Mouse (Mus musculus) heart, adult 18-20 months (tissue): ENCODE measurements around the gene Ncaph. TPM values are rescaled to one million over a fixed set of nuclear protein-coding genes. Genes with fewer than 3 reads are reported as not detected.
A peak's percentile ranks its signal among the peaks of the same experiment; 100 is the strongest.
"Not testable (repeated sequence)": the region's sequence is repeated elsewhere in the genome, so short reads cannot be mapped to it uniquely, and the experiment has no call there.

Experiments used
- DNase-seq, 2 experiments: peaks; one replicate each; pipeline ENCODE4 v3.0.0; 2021 to 2022; ENCODE audit warnings: mixed read lengths in 1 of 2
- total RNA-seq, 2 experiments: library from RNA; stranded (reverse); gene quantifications; 2 replicates each; pipeline ENCODE4 v1.2.3; 2021

Gene Ncaph
- total RNA-seq, 2 experiments from 2014 or later: 0.79 to 1.3 TPM

DNA sequence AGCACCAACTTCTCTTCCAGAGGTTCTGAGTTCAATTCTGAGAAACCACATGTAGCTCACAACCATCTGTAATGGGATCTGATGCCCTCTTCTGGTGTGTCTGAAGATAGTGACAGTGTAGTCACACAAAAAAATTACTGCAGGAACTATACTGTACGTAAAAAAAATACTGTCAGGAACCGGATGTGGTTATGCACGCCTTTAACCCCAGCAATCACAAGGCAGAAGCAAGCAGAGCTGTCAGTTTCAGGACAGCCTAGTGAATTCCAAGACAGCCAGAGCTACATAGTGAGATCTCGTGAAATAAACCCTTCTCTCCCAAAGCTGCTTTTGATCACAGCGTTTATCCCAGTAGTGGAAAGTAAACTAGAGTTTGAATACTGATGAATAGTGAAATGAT is 47.5 kb downstream of the Ncaph start:
- DNase-seq: peak in 1 of 2 experiments; percentile 14

DNA sequence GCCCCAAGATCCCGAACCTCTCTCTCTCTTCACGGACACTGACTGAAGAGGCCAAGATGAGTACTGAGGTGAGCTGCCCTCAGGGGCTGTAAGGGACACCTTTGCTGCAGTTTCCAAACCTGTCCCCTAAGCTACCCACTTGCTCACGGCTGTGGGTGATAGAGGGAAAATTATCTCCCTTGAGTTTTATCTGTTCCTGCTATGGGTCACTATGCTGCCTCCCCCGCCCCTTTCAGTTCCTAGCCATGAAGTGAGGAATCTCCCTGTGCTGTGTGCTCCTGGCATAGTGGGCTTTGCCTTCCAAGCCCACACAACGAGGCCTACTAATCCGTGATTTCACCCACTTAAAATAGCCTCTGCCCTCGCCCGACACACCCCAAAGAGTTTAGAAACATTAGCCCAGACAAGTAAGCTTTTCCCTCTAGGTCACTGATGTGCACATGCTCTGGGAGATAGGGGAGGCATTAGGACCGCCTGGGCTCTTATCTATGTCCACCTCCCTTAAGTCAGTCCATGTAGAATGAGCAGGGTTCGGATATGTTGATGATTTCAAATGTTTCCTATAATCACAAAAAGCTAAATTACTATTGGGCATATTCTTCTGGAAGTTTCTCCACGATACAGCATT is 53.0 kb downstream of the Ncaph start:
- DNase-seq: no peak

DNA sequence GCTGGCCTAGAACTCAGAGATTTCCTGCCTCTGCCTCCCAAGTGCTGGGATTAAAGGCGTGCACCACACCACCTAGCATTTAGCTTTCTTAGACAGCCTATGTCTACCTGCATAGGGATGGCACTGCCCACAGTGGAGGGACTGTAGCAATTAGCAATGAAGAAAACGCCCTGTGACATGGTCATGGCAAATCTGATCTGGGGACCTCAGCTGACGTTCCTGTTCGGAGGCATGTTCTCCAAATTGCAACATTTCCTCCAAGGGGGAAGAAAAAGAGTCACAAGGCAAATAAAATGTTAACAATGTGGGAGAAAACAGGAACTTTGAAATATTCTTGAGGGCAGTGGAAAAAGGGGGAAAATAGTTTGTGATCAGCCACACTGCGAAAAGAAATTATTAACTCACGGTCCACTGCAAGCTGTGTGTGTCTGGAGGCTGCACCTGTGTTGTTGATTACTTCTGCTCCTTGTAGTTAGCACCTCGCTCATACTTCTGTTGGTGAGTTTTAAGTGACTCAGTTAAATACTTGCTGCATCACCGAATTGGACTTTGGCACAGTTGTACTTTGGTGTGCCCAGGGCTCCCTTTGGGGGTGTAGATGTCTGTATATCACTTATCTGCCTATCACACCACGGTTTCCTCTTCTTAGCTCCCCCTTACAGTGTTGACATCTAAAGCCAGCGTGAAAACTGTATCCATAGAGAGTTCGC is 53.7 kb downstream of the Ncaph start:
- peak; percentile 17 to 42 for DNase-seq

DNA sequence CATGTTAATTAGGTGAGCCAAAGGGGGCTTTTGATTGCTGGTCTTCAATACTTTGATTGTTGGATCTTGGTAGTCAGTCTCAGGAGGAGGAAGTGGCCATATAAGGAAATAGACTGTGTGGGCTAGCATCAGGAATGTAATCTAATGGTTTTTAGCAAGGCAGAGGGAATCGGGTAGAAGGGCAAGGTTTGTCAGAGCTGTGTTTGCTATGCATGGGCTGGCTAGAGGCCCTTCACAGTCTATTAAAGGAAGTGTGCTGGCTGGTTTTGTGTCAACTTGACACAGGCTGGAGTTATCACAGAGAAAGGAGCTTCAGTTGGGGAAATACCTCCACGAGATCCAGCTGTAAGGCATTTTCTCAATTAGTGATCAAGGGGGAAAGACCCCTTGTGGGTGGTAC is 54.7 kb downstream of the Ncaph start:
- DNase-seq: not testable (repeated sequence)

DNA sequence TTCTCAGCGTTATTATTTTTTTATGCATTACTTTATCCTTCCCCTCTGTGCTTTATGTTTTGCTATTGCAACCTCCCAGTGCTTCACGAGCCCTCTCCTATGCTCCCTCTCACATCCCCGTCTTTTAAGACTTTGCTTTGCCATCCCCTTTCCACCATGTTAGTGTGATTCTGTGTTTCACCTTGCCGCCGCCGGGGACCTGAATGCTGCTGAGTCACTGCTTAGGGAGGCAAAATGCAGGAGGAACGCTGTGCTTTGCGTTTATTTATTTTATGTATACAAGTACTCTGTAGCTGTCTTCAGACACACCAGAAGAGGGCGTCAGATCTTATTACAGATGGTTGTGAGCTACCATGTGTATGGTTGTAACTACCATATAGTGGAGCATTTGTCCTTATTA is 56.1 kb downstream of the Ncaph start:
- no peak for DNase-seq

DNA sequence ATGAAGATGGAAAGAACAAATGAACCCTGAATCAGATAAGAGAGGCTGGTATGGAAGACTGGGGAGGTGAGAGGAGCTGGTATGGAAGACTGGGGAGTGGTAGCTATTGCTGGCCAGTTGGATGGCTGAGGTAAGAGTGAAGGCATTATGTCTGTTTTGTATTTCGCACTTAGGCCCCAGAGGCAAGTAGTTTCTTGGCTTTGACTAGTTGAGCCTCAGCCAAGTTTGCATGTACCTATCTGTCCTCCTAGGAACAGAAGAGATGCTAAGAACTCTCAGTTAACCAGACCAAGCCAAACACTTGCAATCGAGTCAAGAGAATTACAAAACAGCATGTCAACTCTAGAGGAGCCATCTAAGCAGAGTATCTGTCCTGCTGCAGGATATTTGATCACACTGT is 59.6 kb downstream of the Ncaph start:
- DNase-seq: no peak

DNA sequence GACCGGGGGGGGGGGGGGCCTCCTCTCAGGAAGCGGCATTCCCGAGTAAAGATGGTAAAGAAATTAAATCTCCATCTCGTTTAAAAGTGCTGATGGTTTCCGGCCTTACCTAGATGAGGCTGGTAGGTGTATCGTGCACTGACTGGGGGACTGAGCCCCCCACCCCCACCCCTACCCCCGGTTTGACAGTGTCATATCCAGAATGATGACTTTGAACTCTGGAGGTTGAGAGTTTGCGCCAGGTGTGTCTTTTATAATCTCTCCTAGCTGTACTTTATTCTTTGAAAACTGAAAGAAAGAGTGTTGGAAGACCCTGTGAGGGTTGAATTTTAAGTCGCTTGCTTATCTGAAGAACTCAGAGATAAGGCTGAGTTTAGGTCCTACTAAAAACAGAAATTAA is 62.9 kb downstream of the Ncaph start:
- DNase-seq: no peak

DNA sequence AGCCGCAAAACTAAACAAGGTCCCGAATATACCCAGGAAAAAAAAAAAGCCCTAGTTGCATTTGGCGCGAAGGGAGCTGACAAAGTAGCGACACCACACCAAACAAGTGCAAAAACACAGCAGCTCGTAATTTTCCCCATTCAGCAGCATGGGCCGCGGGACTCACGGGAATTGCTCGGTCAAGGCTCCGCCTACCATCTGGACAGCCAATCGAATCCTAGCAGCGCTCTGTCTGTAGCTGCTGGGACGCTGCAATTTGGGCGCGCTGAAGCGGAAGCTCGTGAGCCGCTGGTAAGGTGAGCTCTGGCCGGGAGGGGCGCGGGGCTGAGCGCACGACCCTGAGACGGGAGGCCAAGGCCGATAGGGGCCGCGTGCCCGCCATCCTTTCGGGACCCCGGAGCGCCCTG is 63.3 kb downstream of the Ncaph start, which contains the start of gene Blvra:
Blvra (plus strand) TSS at position 231 of the 407 bp plus-strand sequence.
- peak; percentile 92 to 94 for DNase-seq

DNA sequence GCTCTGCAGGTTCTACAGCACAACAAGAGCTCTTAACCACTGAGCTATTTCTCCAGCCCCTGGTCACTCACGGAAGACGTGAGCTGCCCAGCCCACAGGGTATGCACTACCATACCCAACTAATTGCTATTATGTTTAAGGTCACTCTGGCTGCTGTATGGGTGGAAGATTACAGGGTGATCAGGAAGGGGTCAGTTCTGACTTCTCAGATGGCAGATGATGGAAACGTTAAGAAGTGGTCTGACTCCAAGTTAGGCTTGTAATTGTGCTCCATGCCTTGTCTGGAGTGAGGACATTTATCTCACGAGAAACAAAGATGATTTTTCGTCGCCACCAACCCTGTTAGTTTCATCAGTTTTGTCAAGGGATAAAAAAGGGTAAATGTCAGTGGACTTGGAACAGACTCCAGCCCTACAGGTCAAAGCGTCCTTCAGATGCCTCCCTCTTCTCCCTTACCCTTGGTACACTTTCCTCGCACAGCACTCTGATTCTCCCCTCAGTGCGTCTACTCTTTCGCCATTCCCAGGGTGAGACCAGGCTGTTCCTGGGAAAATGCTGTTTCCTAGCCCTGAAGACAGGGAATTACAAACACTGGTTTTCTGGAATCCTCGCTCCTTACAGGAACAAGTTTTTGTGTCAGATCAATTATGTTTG is 63.8 kb downstream of the Ncaph start:
- DNase-seq: no peak

DNA sequence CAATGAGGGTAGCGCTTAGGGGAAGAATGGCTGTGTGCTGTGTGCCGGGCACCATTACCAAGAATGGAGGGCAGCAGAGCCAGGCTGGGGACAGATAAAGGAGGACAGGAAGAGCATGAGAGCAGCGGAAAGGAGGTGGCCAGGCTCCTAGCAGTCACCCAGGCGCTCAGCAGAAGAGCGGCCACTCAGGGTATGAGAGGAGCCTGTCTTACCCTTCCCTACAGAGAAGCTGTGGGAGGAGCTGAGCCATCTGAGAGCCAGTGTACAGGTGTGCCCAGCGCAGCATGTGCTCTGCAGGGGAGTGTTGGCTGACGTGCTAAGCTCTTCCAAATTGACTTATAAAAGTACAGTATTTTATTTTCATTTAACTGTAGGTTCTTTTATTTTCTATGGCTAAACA is 64.9 kb downstream of the Ncaph start:
- no peak for DNase-seq

DNA sequence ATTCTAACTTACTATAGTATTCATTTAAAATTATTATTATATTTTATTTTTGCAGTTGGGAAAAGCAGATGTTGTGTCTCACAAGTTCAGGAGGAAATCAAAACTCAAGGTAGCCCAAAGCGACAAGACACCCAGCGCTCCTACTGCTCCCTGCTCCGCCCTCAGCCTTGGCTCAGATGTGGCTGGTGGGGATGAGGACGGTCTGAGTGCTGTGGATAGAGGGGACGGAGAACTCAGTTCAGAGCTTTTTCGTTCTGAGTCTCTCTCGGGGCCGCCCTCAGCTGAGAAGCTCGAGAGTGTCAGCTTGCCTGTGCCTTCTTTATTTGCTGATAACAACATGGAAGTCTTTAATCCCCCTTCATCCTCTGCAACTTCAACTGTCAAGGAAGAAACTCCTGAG is 72.3 kb downstream of the Ncaph start:
- DNase-seq: no peak

Other genes starting within 250 kb of the Ncaph start
- gene Sppl2a, start 200.7 kb downstream of the Ncaph start, total RNA-seq: 10 to 100 TPM; 50.5 to 58.0 TPM
- gene Ap4e1, start 125.2 kb downstream of the Ncaph start, total RNA-seq: 1 to 10 TPM; 5.4 to 6.4 TPM
- 10 to 100 TPM; 20.3 to 21.1 TPM for gene Blvra, start 63.3 kb downstream of the Ncaph start, total RNA-seq
- 10 to 100 TPM; 17.3 to 18.3 TPM for gene Itpripl1, start 9.5 kb upstream of the Ncaph start, total RNA-seq
- gene 1810024B03Rik, start 74.3 kb upstream of the Ncaph start, total RNA-seq: under 1 TPM; 0.23 to 0.32 TPM
- 10 to 100 TPM; 65.2 to 66.4 TPM for gene Snrnp200, start 74.4 kb upstream of the Ncaph start, total RNA-seq
- 10 to 100 TPM; 56.2 to 68.7 TPM for gene Ciao1, start 113.9 kb upstream of the Ncaph start, total RNA-seq
- gene Tmem127, start 114.0 kb upstream of the Ncaph start, total RNA-seq: 10 to 100 TPM; 26.4 to 28.8 TPM
- 100 to 1,000 TPM; 157 to 176 TPM for gene Stard7, start 136.3 kb upstream of the Ncaph start, total RNA-seq
- gene Dusp2, start 202.2 kb upstream of the Ncaph start, total RNA-seq: 1 to 10 TPM in 1 of 2 experiments, under 1 TPM in 1; 0.57 to 2.0 TPM
- gene Astl, start 204.7 kb upstream of the Ncaph start, total RNA-seq: not detected
- gene Adra2b, start 229.3 kb upstream of the Ncaph start, total RNA-seq: under 1 TPM; 0.72 to 0.77 TPM